ENCODE assay signal across 14 mouse cellular contexts in the genomic region with DNA sequence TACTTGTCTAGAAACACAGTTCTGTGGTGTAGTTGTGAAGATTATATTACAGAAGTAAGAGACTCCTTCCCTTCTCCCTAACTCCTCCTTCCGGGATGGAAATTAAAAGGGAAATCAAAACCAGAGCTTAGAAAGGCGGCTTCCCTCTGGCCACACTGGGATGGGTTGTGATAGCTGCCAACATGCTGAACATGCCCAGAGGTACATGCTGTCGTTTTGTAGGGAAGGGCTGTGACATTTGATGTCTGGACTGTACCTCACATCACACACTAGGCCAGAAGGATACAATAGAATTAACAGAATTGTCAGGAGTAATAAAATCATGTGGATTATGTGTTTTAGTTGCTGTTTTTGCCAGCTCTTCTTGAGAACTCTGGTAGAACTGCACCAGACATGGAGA.
"Had no signal": no experiment of that assay in that cellular context is flagged by ENCODE, and none has a peak within 500 bp of the region (broad histone marks: within the 10 kb centered on the region; RNA-seq: fewer than 3 reads in every experiment).

No protein-coding gene starts in this region.

- H3K4me2 ChIP-seq: lung, embryonic 14.5 days; midbrain, embryonic 12.5 days; midbrain, embryonic 15.5 days; neural tube, embryonic 12.5 days; stomach, embryonic 15.5 days had no signal

- ATAC-seq: midbrain, embryonic 15.5 days had no signal

- H3K27ac ChIP-seq: midbrain, embryonic 10.5 days; midbrain, embryonic 12.5 days; midbrain, embryonic 15.5 days; neural tube, embryonic 12.5 days; stomach, embryonic 15.5 days; stomach, postnatal 0 days had no signal

- H3K4me3 ChIP-seq: midbrain, embryonic 10.5 days; midbrain, embryonic 12.5 days; midbrain, embryonic 15.5 days; neural tube, embryonic 12.5 days; stomach, embryonic 15.5 days had no signal

- H3K27me3 ChIP-seq: midbrain, embryonic 12.5 days; midbrain, embryonic 15.5 days; neural tube, embryonic 12.5 days; stomach, embryonic 15.5 days had no signal

- H3K9me3 ChIP-seq: midbrain, embryonic 10.5 days; midbrain, embryonic 12.5 days; midbrain, embryonic 15.5 days; neural tube, embryonic 12.5 days; stomach, embryonic 15.5 days had no signal

- DNase-seq: lung, adult 18-20 months; lung, embryonic 14.5 days; lung, postnatal 10 days; lung, postnatal 4 days; right cerebral cortex, postnatal 14 days; thymus, adult 2 months; thymus, postnatal 25 days; thymus, postnatal 4 days had no signal

- H3K4me1 ChIP-seq: midbrain, embryonic 15.5 days; neural tube, embryonic 12.5 days; stomach, embryonic 15.5 days had no signal

- H3K36me3 ChIP-seq: midbrain, embryonic 10.5 days; midbrain, embryonic 12.5 days; midbrain, embryonic 15.5 days; neural tube, embryonic 12.5 days; stomach, embryonic 15.5 days had no signal

- H3K9ac ChIP-seq: lung, embryonic 14.5 days; midbrain, embryonic 12.5 days; midbrain, embryonic 15.5 days; neural tube, embryonic 12.5 days; stomach, embryonic 15.5 days had no signal
